Comparison of ENCODE assay signal across 18 mouse cellular contexts in genomic region chr17:29302149-29302548, GRCm38 (mm10). TPM values are rescaled to one million over a fixed set of nuclear protein-coding genes. Genes with fewer than 3 reads are reported as not detected.
DNase-seq lines count a peak whose midpoint lies in the region; ATAC-seq and TF ChIP-seq lines count a peak whose summit lies in the region.
"Had no signal": no experiment of that assay in that cellular context is flagged by ENCODE, and none has a peak within 500 bp of the region (broad histone marks: within the 10 kb centered on the region; RNA-seq: fewer than 3 reads in every experiment).

No protein-coding gene starts in this region.

- H3K4me1 ChIP-seq in heart, embryonic 11.5 days (ENCODE audit: control insufficient read depth, insufficient read depth, low read length): peaks cover 18% of the 10 kb centered on the region
- peaks cover 42% of the 10 kb centered on the region for H3K4me1 ChIP-seq in heart, embryonic 10.5 days
- H3K4me1 ChIP-seq in spleen, adult 2 months (ENCODE audit: control insufficient read depth, insufficient read depth, insufficient read length): peaks cover 40% of the 10 kb centered on the region; the same call in 1 of the 2 replicates

- no peaks in the 10 kb centered on the region for H3K9me3 ChIP-seq in heart, embryonic 11.5 days (replicated peaks; ENCODE audit: control insufficient read depth, low read length)
- H3K9me3 ChIP-seq in heart, embryonic 10.5 days: no peaks in the 10 kb centered on the region
- H3K9me3 ChIP-seq: hindbrain, embryonic 12.5 days; limb, embryonic 15.5 days had no signal

- DNase-seq in frontal cortex, postnatal 10 days (ENCODE audit: low spot score in 2 of 2): no peak
- DNase-seq in heart, embryonic 10.5 days (ENCODE audit: low spot score): no peak
- no peak for DNase-seq in spleen, adult 2 months (ENCODE audit: low read depth in 1 of 2, low spot score in 2 of 2)
- no peak for DNase-seq in spleen, postnatal 14 days (ENCODE audit: low spot score in 2 of 2)
- DNase-seq in c-Kit-positive CD71-positive TER-119-positive erythroid progenitor cells, embryonic 14.5 days (ENCODE audit: low spot score): no peak
- DNase-seq: adrenal gland, postnatal 10 days; cerebellum, adult 18-20 months; cerebellum, postnatal 36 days; lung, postnatal 10 days; retina, postnatal 1 day; spleen, adult 18-20 months had no signal

- no peaks in the 10 kb centered on the region for H3K27me3 ChIP-seq in heart, embryonic 11.5 days (ENCODE audit: control insufficient read depth, insufficient read depth, low read length)
- 0 out of 2 replicates have a peak, but pooled peaks cover 11% of the 10 kb centered on the region for H3K27me3 ChIP-seq in heart, embryonic 10.5 days (ENCODE audit: insufficient read depth, poor library complexity, severe bottlenecking)
- H3K27me3 ChIP-seq in spleen, adult 2 months (ENCODE audit: control insufficient read depth, insufficient read depth, low read length): no peaks in the 10 kb centered on the region
- H3K27me3 ChIP-seq: hindbrain, embryonic 12.5 days; limb, embryonic 15.5 days had no signal

- no peak for TF ChIP-seq POLR2A in spleen, adult 2 months (IDR thresholded peaks at IDR 0.05; ENCODE audit: low read depth, low read length)

- peak; percentile 51; the same call in 1 of the 2 replicates for ATAC-seq in frontal cortex, adult (ENCODE audit: low TSS enrichment)
- ATAC-seq in heart, embryonic 11.5 days (replicated peaks; ENCODE audit: insufficient number of reproducible peaks, low FRiP score, low TSS enrichment): no peak
- ATAC-seq: inflammation-experienced regulatory T-cells, adult 6 months; midbrain, embryonic 16.5 days had no signal

- no peak overlapping the region for H3K4me3 ChIP-seq in heart, embryonic 11.5 days (ENCODE audit: low read depth, low read length)
- no peak overlapping the region for H3K4me3 ChIP-seq in heart, embryonic 10.5 days
- H3K4me3 ChIP-seq in spleen, adult 2 months (ENCODE audit: extremely low read depth, insufficient read depth, insufficient read length): no peak overlapping the region
- H3K4me3 ChIP-seq: erythroblast, embryonic 14.5 days; hindbrain, embryonic 12.5 days; limb, embryonic 15.5 days had no signal

- 59% methylated on average over 5 of the region's 5 CpGs for WGBS in heart, embryonic 11.5 days (ENCODE audit: insufficient replicate concordance)
- WGBS in heart, embryonic 10.5 days: 61% methylated on average over 5 of the region's 5 CpGs
- 79% methylated on average over 5 of the region's 5 CpGs for WGBS in spleen, adult 2 months

- peak overlapping the region; percentile 36 for H3K27ac ChIP-seq in heart, embryonic 11.5 days (ENCODE audit: low read depth, low read length)
- no peak overlapping the region; the same call in 1 of the 2 replicates for H3K27ac ChIP-seq in heart, embryonic 10.5 days
- peak overlapping the region; percentile 90; the same call in 1 of the 2 replicates for H3K27ac ChIP-seq in spleen, adult 2 months (ENCODE audit: insufficient read depth, low read length)
- H3K27ac ChIP-seq: hindbrain, embryonic 12.5 days; limb, embryonic 15.5 days had no signal

- no peak overlapping the region for H3K9ac ChIP-seq in heart, embryonic 11.5 days (ENCODE audit: low read depth, low read length)
- H3K9ac ChIP-seq: hindbrain, embryonic 12.5 days; limb, embryonic 15.5 days had no signal

- H3K36me3 ChIP-seq in heart, embryonic 11.5 days (ENCODE audit: control insufficient read depth, insufficient read depth, low read length): peaks cover 6% of the 10 kb centered on the region
- H3K36me3 ChIP-seq in heart, embryonic 10.5 days: peaks cover 47% of the 10 kb centered on the region
- peaks cover 25% of the 10 kb centered on the region for H3K36me3 ChIP-seq in spleen, adult 2 months (ENCODE audit: control insufficient read depth, insufficient read depth, low read length)

- no peak overlapping the region for H3K4me2 ChIP-seq in heart, embryonic 11.5 days
- H3K4me2 ChIP-seq: hindbrain, embryonic 12.5 days; limb, embryonic 15.5 days had no signal

- no peak for TF ChIP-seq CTCF in spleen, adult 2 months (IDR thresholded peaks at IDR 0.05; ENCODE audit: extremely low read depth, insufficient read depth, insufficient read length, insufficient replicate concordance)

RNA-seq across cellular contexts. Expression of gene Pi16, which starts 15.3 kb away (rescaled TPM):
- polyA plus RNA-seq in heart, embryonic 11.5 days (2014; fragmentation: Nextera tagmentation; extraction: Ambion mirVana): 0.55 and 1.7 TPM in 2 replicates
- polyA plus RNA-seq in heart, embryonic 10.5 days (2016; fragmentation: Nextera tagmentation; extraction: Ambion mirVana): 1.9 and 2.6 TPM in 2 replicates
- polyA plus RNA-seq in spleen, adult 2 months (2012; rRNA removed): 4.2 and 6.4 TPM in 2 replicates

RNA-seq across cellular contexts. Expression of gene BC004004, which starts 33.6 kb away (rescaled TPM):
- 90.6 and 94.9 TPM in 2 replicates for polyA plus RNA-seq in heart, embryonic 11.5 days (2014; fragmentation: Nextera tagmentation; extraction: Ambion mirVana)
- 79.2 and 94.0 TPM in 2 replicates for polyA plus RNA-seq in heart, embryonic 10.5 days (2016; fragmentation: Nextera tagmentation; extraction: Ambion mirVana)
- polyA plus RNA-seq in spleen, adult 2 months (2012; rRNA removed): 36.5 TPM in 2 replicates

RNA-seq across cellular contexts. Expression of gene Ppil1, which starts 38.2 kb away (rescaled TPM):
- 117 and 135 TPM in 2 replicates for polyA plus RNA-seq in heart, embryonic 11.5 days (2014; fragmentation: Nextera tagmentation; extraction: Ambion mirVana)
- 147 and 188 TPM in 2 replicates for polyA plus RNA-seq in heart, embryonic 10.5 days (2016; fragmentation: Nextera tagmentation; extraction: Ambion mirVana)
- 24.8 and 34.0 TPM in 2 replicates for polyA plus RNA-seq in spleen, adult 2 months (2012; rRNA removed)

RNA-seq across cellular contexts. Expression of gene Mtch1, which starts 45.6 kb away (rescaled TPM):
- polyA plus RNA-seq in heart, embryonic 11.5 days (2014; fragmentation: Nextera tagmentation; extraction: Ambion mirVana): 266 and 306 TPM in 2 replicates
- 281 and 310 TPM in 2 replicates for polyA plus RNA-seq in heart, embryonic 10.5 days (2016; fragmentation: Nextera tagmentation; extraction: Ambion mirVana)
- polyA plus RNA-seq in spleen, adult 2 months (2012; rRNA removed): 145 and 212 TPM in 2 replicates

RNA-seq across cellular contexts. Expression of gene Fgd2, which starts 58.6 kb away (rescaled TPM):
- 1.2 and 2.3 TPM in 2 replicates for polyA plus RNA-seq in heart, embryonic 11.5 days (2014; fragmentation: Nextera tagmentation; extraction: Ambion mirVana)
- 2.2 and 3.8 TPM in 2 replicates for polyA plus RNA-seq in heart, embryonic 10.5 days (2016; fragmentation: Nextera tagmentation; extraction: Ambion mirVana)
- polyA plus RNA-seq in spleen, adult 2 months (2012; rRNA removed): 268 and 346 TPM in 2 replicates
